Mouse (Mus musculus) forebrain, embryonic 13.5 days (tissue): ENCODE measurements at regions not wholly inside any gene's neighbourhood (a gene's known extent, or its start where the extent isn't known, plus 50 kb on each side); places are given as distances from the start of the nearest gene placed in this dataset.

Experiments
- ATAC-seq: fragments of 200-750 bp; cut with Nextera tagmentation; 2 replicates; pipeline ENCODE4 v1.8.0; 2017
- H3K27ac ChIP-seq: fragments of 300-500 bp; sonication (generic); 2 replicates; pipeline ENCODE4 v1.5.1; 2015; ENCODE audit warnings: inconsistent platforms, mild to moderate bottlenecking, moderate library complexity
- H3K27me3 ChIP-seq: fragments of 300-500 bp; sonication (generic); 2 replicates; pipeline ENCODE4 v1.6.1; 2015; ENCODE audit warnings: mild to moderate bottlenecking, inconsistent platforms
- H3K36me3 ChIP-seq: fragments of 300-500 bp; sonication (generic); 2 replicates; pipeline ENCODE4 v1.6.1; 2015; ENCODE audit warnings: mild to moderate bottlenecking, inconsistent platforms; ENCODE audit not compliant: poor library complexity, severe bottlenecking
- H3K4me1 ChIP-seq: fragments of 300-500 bp; sonication (generic); 2 replicates; pipeline ENCODE4 v1.6.1; 2015; ENCODE audit warnings: inconsistent platforms
- H3K4me2 ChIP-seq: fragments of 300-500 bp; sonication (generic); 2 replicates; pipeline ENCODE4 v1.6.1; 2015; ENCODE audit warnings: inconsistent platforms, mild to moderate bottlenecking, moderate library complexity
- H3K4me3 ChIP-seq: fragments of 300-500 bp; sonication (generic); 2 replicates; pipeline ENCODE4 v1.5.1; 2015; ENCODE audit warnings: mild to moderate bottlenecking, inconsistent platforms
- H3K9ac ChIP-seq: fragments of 300-500 bp; sonication (generic); 2 replicates; pipeline ENCODE4 v1.6.1; 2015; ENCODE audit warnings: mild to moderate bottlenecking, inconsistent platforms
- H3K9me3 ChIP-seq: fragments of 300-500 bp; sonication (generic); replicated peaks from 2 replicates; pipeline ENCODE4 v1.6.1; 2016; ENCODE audit warnings: inconsistent platforms
- WGBS: fragments of 180-500 bp; shearing (Covaris S2); methylation state at CpG from one replicate; pipeline ENCODE4 v1.1.7; 2015; 5-methylcytosine and 5-hydroxymethylcytosine counted together

- H3K4me2 ChIP-seq: no peak overlapping the region
- no peaks in the 10 kb centered on the region for H3K4me1 ChIP-seq
- H3K36me3 ChIP-seq: no peaks in the 10 kb centered on the region
- H3K4me3 ChIP-seq: no peak overlapping the region
- peak; percentile 67 for ATAC-seq
- H3K9ac ChIP-seq: no peak overlapping the region
- no peak overlapping the region for H3K27ac ChIP-seq
- H3K9me3 ChIP-seq: no peaks in the 10 kb centered on the region
- no peaks in the 10 kb centered on the region for H3K27me3 ChIP-seq
These were observed 847.3 kb downstream of the Bcl11a start for GRCm38 (mm10) chr11:24925135-24925534.

GRCm38 (mm10) chr11:24943646-24944045 lies 865.8 kb downstream of the Bcl11a start:
- Histone ChIP-seq H3K4me3 (no peak overlapping the region), H3K4me1 (no peaks in the 10 kb centered on the region), H3K4me2 (no peak overlapping the region), H3K27ac (no peak overlapping the region), H3K9me3 (no peaks in the 10 kb centered on the region), H3K9ac (no peak overlapping the region), H3K27me3 (no peaks in the 10 kb centered on the region), H3K36me3 (no peaks in the 10 kb centered on the region)
- ATAC-seq: no peak

GRCm38 (mm10) chr11:24951161-24951560 lies 873.3 kb downstream of the Bcl11a start:
- H3K9me3 ChIP-seq: no peaks in the 10 kb centered on the region
- H3K27ac ChIP-seq: no peak overlapping the region
- no peak overlapping the region for H3K9ac ChIP-seq
- no peak for ATAC-seq
- H3K4me2 ChIP-seq: no peak overlapping the region
- H3K4me3 ChIP-seq: no peak overlapping the region
- H3K4me1 ChIP-seq: no peaks in the 10 kb centered on the region
- no peaks in the 10 kb centered on the region for H3K36me3 ChIP-seq
- no peaks in the 10 kb centered on the region for H3K27me3 ChIP-seq
- WGBS: 68% methylated on average over 1 of the region's 1 CpGs

- Histone ChIP-seq H3K27ac (no peak overlapping the region), H3K9ac (no peak overlapping the region), H3K27me3 (no peaks in the 10 kb centered on the region), H3K4me3 (no peak overlapping the region), H3K36me3 (no peaks in the 10 kb centered on the region), H3K9me3 (no peaks in the 10 kb centered on the region), H3K4me1 (no peaks in the 10 kb centered on the region), H3K4me2 (no peak overlapping the region)
- ATAC-seq: no peak
- 88% methylated on average over 2 of the region's 2 CpGs for WGBS
These were observed 894.5 kb downstream of the Bcl11a start for GRCm38 (mm10) chr11:24972359-24972758.

GRCm38 (mm10) chr11:24980193-24980665 lies 902.4 kb downstream of the Bcl11a start:
- peak; percentile 73 for ATAC-seq

GRCm38 (mm10) chr11:24983060-24983629 lies 905.3 kb downstream of the Bcl11a start:
- peak; percentile 56; the same call in 1 of the 2 replicates for ATAC-seq
- Histone ChIP-seq H3K9ac (no peak overlapping the region), H3K4me3 (no peak overlapping the region), H3K4me1 (peaks cover 32% of the 10 kb centered on the region), H3K9me3 (no peaks in the 10 kb centered on the region), H3K27ac (no peak overlapping the region), H3K27me3 (no peaks in the 10 kb centered on the region), H3K36me3 (no peaks in the 10 kb centered on the region), H3K4me2 (no peak overlapping the region)
- 48% methylated on average over 10 of the region's 10 CpGs for WGBS

More at GRCm38 (mm10) chr11:24980193-24980665, 902.4 kb downstream of the Bcl11a start:
- H3K9ac ChIP-seq: no peak overlapping the region
- H3K27me3 ChIP-seq: no peaks in the 10 kb centered on the region
- WGBS: 47% methylated on average over 9 of the region's 9 CpGs
- H3K4me3 ChIP-seq: no peak overlapping the region
- peaks cover 32% of the 10 kb centered on the region for H3K4me1 ChIP-seq
- 0 out of 2 replicates have a peak overlapping the region, but pooled peaks have one; percentile 35 for H3K27ac ChIP-seq
- H3K9me3 ChIP-seq: no peaks in the 10 kb centered on the region
- H3K4me2 ChIP-seq: peak overlapping the region; percentile 14; the same call in 1 of the 2 replicates
- no peaks in the 10 kb centered on the region for H3K36me3 ChIP-seq

- Histone ChIP-seq H3K4me1 (peaks cover 9% of the 10 kb centered on the region), H3K36me3 (no peaks in the 10 kb centered on the region), H3K27me3 (no peaks in the 10 kb centered on the region), H3K9ac (no peak overlapping the region), H3K9me3 (no peaks in the 10 kb centered on the region), H3K27ac (no peak overlapping the region), H3K4me3 (no peak overlapping the region), H3K4me2 (no peak overlapping the region)
- ATAC-seq: no peak
- 15% methylated on average over 5 of the region's 5 CpGs for WGBS
These were observed 927.6 kb downstream of the Bcl11a start for GRCm38 (mm10) chr11:25005491-25005890.

- H3K27me3 ChIP-seq: no peaks in the 10 kb centered on the region
- no peaks in the 10 kb centered on the region for H3K9me3 ChIP-seq
- H3K36me3 ChIP-seq: no peaks in the 10 kb centered on the region
- no peak overlapping the region for H3K9ac ChIP-seq
- ATAC-seq: no peak
- no peak overlapping the region for H3K4me2 ChIP-seq
- H3K4me3 ChIP-seq: no peak overlapping the region
- 60% methylated on average over 4 of the region's 4 CpGs for WGBS
- H3K4me1 ChIP-seq: no peaks in the 10 kb centered on the region
- H3K27ac ChIP-seq: no peak overlapping the region
These were observed 948.9 kb downstream of the Bcl11a start for GRCm38 (mm10) chr11:25026786-25027185.

- H3K4me3 ChIP-seq: no peak overlapping the region
- no peak overlapping the region for H3K4me2 ChIP-seq
- H3K4me1 ChIP-seq: peaks cover 10% of the 10 kb centered on the region
- H3K27me3 ChIP-seq: no peaks in the 10 kb centered on the region
- no peak overlapping the region for H3K27ac ChIP-seq
- 54% methylated on average over 4 of the region's 4 CpGs for WGBS
- no peaks in the 10 kb centered on the region for H3K36me3 ChIP-seq
- no peak overlapping the region for H3K9ac ChIP-seq
- ATAC-seq: no peak
- no peaks in the 10 kb centered on the region for H3K9me3 ChIP-seq
These were observed 963.1 kb downstream of the Bcl11a start for GRCm38 (mm10) chr11:25040983-25041382.

- H3K27ac ChIP-seq: no peak overlapping the region
- no peak overlapping the region for H3K9ac ChIP-seq
- H3K4me2 ChIP-seq: no peak overlapping the region
- no peak overlapping the region for H3K4me3 ChIP-seq
- peaks cover 14% of the 10 kb centered on the region for H3K4me1 ChIP-seq
- H3K9me3 ChIP-seq: no peaks in the 10 kb centered on the region
- no peaks in the 10 kb centered on the region for H3K36me3 ChIP-seq
- 80% methylated on average over 3 of the region's 3 CpGs for WGBS
- ATAC-seq: no peak
- no peaks in the 10 kb centered on the region for H3K27me3 ChIP-seq
These were observed 964.9 kb downstream of the Bcl11a start for GRCm38 (mm10) chr11:25042763-25043162.

- H3K4me3 ChIP-seq: no peak overlapping the region
- H3K9me3 ChIP-seq: no peaks in the 10 kb centered on the region
- no peaks in the 10 kb centered on the region for H3K36me3 ChIP-seq
- H3K9ac ChIP-seq: no peak overlapping the region
- H3K27me3 ChIP-seq: no peaks in the 10 kb centered on the region
- H3K4me2 ChIP-seq: no peak overlapping the region
- H3K27ac ChIP-seq: no peak overlapping the region
- H3K4me1 ChIP-seq: peaks cover 14% of the 10 kb centered on the region
- WGBS: 11% methylated on average over 3 of the region's 3 CpGs
- ATAC-seq: peak; percentile 81
These were observed 967.5 kb downstream of the Bcl11a start for GRCm38 (mm10) chr11:25045339-25045738.

GRCm38 (mm10) chr11:25045977-25046376 lies 968.1 kb downstream of the Bcl11a start:
- Histone ChIP-seq H3K36me3 (no peaks in the 10 kb centered on the region), H3K4me2 (no peak overlapping the region), H3K9ac (no peak overlapping the region), H3K4me1 (peaks cover 14% of the 10 kb centered on the region), H3K27me3 (no peaks in the 10 kb centered on the region), H3K4me3 (no peak overlapping the region), H3K27ac (no peak overlapping the region), H3K9me3 (no peaks in the 10 kb centered on the region)
- 45% methylated on average over 7 of the region's 7 CpGs for WGBS
- 0 out of 2 replicates have a peak, but pooled peaks have one; percentile 62 for ATAC-seq

- H3K9ac ChIP-seq: no peak overlapping the region
- no peak overlapping the region for H3K4me2 ChIP-seq
- peaks cover 11% of the 10 kb centered on the region for H3K4me1 ChIP-seq
- no peak overlapping the region for H3K27ac ChIP-seq
- no peak for ATAC-seq
- H3K27me3 ChIP-seq: no peaks in the 10 kb centered on the region
- no peak overlapping the region for H3K4me3 ChIP-seq
- WGBS: 72% methylated on average over 2 of the region's 2 CpGs
- no peaks in the 10 kb centered on the region; the same call in 1 of the 2 replicates for H3K9me3 ChIP-seq
- H3K36me3 ChIP-seq: no peaks in the 10 kb centered on the region
These were observed 977.8 kb downstream of the Bcl11a start for GRCm38 (mm10) chr11:25055698-25056097.
